Mouse (Mus musculus) intestine, embryonic 16.5 days (tissue): ENCODE measurements at regions not wholly inside any gene's neighbourhood (a gene's known extent, or its start where the extent isn't known, plus 50 kb on each side); places are given as distances from the start of the nearest gene placed in this dataset.

Experiments used
- ATAC-seq: fragments of 200-750 bp; cut with Nextera tagmentation; 2 replicates; pipeline ENCODE4 v1.8.0; 2017; ENCODE audit warnings: moderate TSS enrichment, moderate library complexity
- H3K27ac ChIP-seq: fragments of 300-500 bp; sonication (generic); 2 replicates; pipeline ENCODE4 v1.5.1; 2014; ENCODE audit warnings: mild to moderate bottlenecking, low read length
- H3K27me3 ChIP-seq: fragments of 300-500 bp; sonication (generic); replicated peaks from 2 replicates; pipeline ENCODE4 v1.6.1; 2014; ENCODE audit warnings: low read length, control low read depth, mixed read lengths; ENCODE audit not compliant: control insufficient read depth, insufficient read depth
- H3K36me3 ChIP-seq: fragments of 300-500 bp; sonication (generic); 2 replicates; pipeline ENCODE4 v1.6.1; 2014; ENCODE audit warnings: low read length, control low read depth; ENCODE audit not compliant: control insufficient read depth, insufficient read depth
- H3K4me1 ChIP-seq: fragments of 300-500 bp; sonication (generic); 2 replicates; pipeline ENCODE4 v1.6.1; 2014; ENCODE audit warnings: low read length, control low read depth, mixed read lengths; ENCODE audit not compliant: control insufficient read depth, insufficient read depth
- H3K4me2 ChIP-seq: fragments of 300-500 bp; sonication (generic); 2 replicates; pipeline ENCODE4 v1.6.1; 2014; ENCODE audit warnings: low read depth, low read length, control low read depth
- H3K4me3 ChIP-seq: fragments of 300-500 bp; sonication (generic); 2 replicates; pipeline ENCODE4 v1.5.1; 2014; ENCODE audit warnings: mild to moderate bottlenecking, low read length
- H3K9ac ChIP-seq: fragments of 300-500 bp; sonication (generic); 2 replicates; pipeline ENCODE4 v1.6.1; 2014; ENCODE audit warnings: low read depth, low read length
- H3K9me3 ChIP-seq: fragments of 300-500 bp; sonication (generic); 2 replicates; pipeline ENCODE4 v1.6.1; 2016; ENCODE audit warnings: low read length, control low read depth; ENCODE audit not compliant: control insufficient read depth
- WGBS: fragments of 180-500 bp; shearing (Covaris S2); extraction: QIAGEN DNeasy Blood & Tissue Kit; methylation state at CpG from one replicate; pipeline ENCODE4 v1.1.7; 2014; 5-methylcytosine and 5-hydroxymethylcytosine counted together

DNA sequence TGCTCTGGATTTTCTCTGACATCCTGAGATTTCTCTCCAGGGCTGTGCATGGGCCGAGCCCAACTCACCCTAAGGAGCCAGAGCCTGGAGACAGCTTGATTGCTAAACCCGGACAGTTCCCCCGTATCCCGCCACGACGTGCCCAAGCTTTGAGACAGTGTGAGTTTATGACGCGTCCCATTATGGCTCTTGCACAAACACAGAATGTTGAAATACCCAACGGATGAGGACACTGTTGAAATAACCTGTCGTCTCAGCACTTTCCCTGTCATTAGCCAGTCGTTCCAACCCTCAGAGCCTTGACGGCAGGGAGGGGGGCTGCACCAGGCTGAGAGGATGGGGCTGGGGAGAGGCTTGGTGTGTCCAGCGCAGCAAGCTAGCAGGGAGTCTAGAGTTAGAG lies 50.7 kb upstream of the Myl10 start:
- 53% methylated on average over 13 of the region's 13 CpGs for WGBS
- 0 out of 2 replicates have a peak, but pooled peaks have one; percentile 18 for ATAC-seq
- H3K27ac ChIP-seq: no peak overlapping the region
- no peaks in the 10 kb centered on the region for H3K27me3 ChIP-seq
- no peak overlapping the region for H3K9ac ChIP-seq
- H3K4me1 ChIP-seq: peaks cover 12% of the 10 kb centered on the region
- no peaks in the 10 kb centered on the region for H3K36me3 ChIP-seq
- H3K4me3 ChIP-seq: no peak overlapping the region
- no peak overlapping the region for H3K4me2 ChIP-seq
- H3K9me3 ChIP-seq: no peaks in the 10 kb centered on the region
